Mouse (Mus musculus): ENCODE measurements at regions not wholly inside any gene's neighbourhood (a gene's known extent, or its start where the extent isn't known, plus 50 kb on each side); places are given as distances from the start of the nearest gene placed in this dataset.

GRCm38 (mm10) chr2:128384612-128385011, 206.4 kb upstream of the Spdye4c start:
- no peak for TF ChIP-seq CTCF (IDR thresholded peaks at IDR 0.05; ENCODE audit: low read depth)
- Histone ChIP-seq H3K27me3 (ENCODE audit: insufficient read depth, low read length) (no peaks in the 10 kb centered on the region), H3K4me3 (replicated peaks; ENCODE audit: low read depth, low read length) (no peak overlapping the region), H3K4me2 (ENCODE audit: low read length) (no peak overlapping the region), H3K36me3 (ENCODE audit: insufficient read depth, low read length) (no peaks in the 10 kb centered on the region), H3K9me3 (replicated peaks; ENCODE audit: low read length) (no peaks in the 10 kb centered on the region), H3K4me1 (replicated peaks; ENCODE audit: insufficient read depth, low read length) (peaks cover 6% of the 10 kb centered on the region; the same call in 1 of the 2 replicates), H3K9ac (ENCODE audit: low read depth, low read length) (no peak overlapping the region), H3K27ac (no peak overlapping the region)
- WGBS, result 68% methylated on average over 10 of the region's 10 CpGs
- DNase-seq (ENCODE audit: low spot score) (no peak), ATAC-seq (replicated peaks; ENCODE audit: low FRiP score, low read depth) (no peak)

GRCm38 (mm10) chr2:128386846-128387621, 204.0 kb upstream of the Spdye4c start:
- Histone ChIP-seq H3K27ac (no peak overlapping the region), H3K36me3 (ENCODE audit: insufficient read depth, low read length) (no peaks in the 10 kb centered on the region), H3K27me3 (ENCODE audit: insufficient read depth, low read length) (no peaks in the 10 kb centered on the region), H3K9me3 (replicated peaks; ENCODE audit: low read length) (no peaks in the 10 kb centered on the region), H3K9ac (ENCODE audit: low read depth, low read length) (no peak overlapping the region), H3K4me2 (ENCODE audit: low read length) (no peak overlapping the region), H3K4me1 (replicated peaks; ENCODE audit: insufficient read depth, low read length) (peaks cover 6% of the 10 kb centered on the region; the same call in 1 of the 2 replicates), H3K4me3 (replicated peaks; ENCODE audit: low read depth, low read length) (no peak overlapping the region)
- DNase-seq (ENCODE audit: low spot score), result no peak
- peak; percentile 72 for ATAC-seq (replicated peaks; ENCODE audit: low FRiP score, low read depth)
- WGBS, result 37% methylated on average over 4 of the region's 4 CpGs
- TF ChIP-seq CTCF (IDR thresholded peaks at IDR 0.05; ENCODE audit: low read depth), result no peak

- WGBS, result 80% methylated on average over 8 of the region's 8 CpGs
- no peak for ATAC-seq (replicated peaks; ENCODE audit: low FRiP score, low read depth)
These were observed 203.0 kb upstream of the Spdye4c start for GRCm38 (mm10) chr2:128387851-128388471.

GRCm38 (mm10) chr2:128388883-128389470, 202.0 kb upstream of the Spdye4c start:
- Histone ChIP-seq H3K27ac (no peak overlapping the region), H3K9me3 (replicated peaks; ENCODE audit: low read length) (no peaks in the 10 kb centered on the region), H3K27me3 (ENCODE audit: insufficient read depth, low read length) (no peaks in the 10 kb centered on the region), H3K36me3 (ENCODE audit: insufficient read depth, low read length) (no peaks in the 10 kb centered on the region), H3K4me2 (ENCODE audit: low read length) (no peak overlapping the region), H3K4me1 (replicated peaks; ENCODE audit: insufficient read depth, low read length) (peaks cover 6% of the 10 kb centered on the region; the same call in 1 of the 2 replicates), H3K4me3 (replicated peaks; ENCODE audit: low read depth, low read length) (no peak overlapping the region), H3K9ac (ENCODE audit: low read depth, low read length) (no peak overlapping the region)
- TF ChIP-seq CTCF (IDR thresholded peaks at IDR 0.05; ENCODE audit: low read depth), result no peak
- no peak for DNase-seq (ENCODE audit: low spot score)
- no peak for ATAC-seq (replicated peaks; ENCODE audit: low FRiP score, low read depth)
- WGBS, result 26% methylated on average over 7 of the region's 7 CpGs

More at GRCm38 (mm10) chr2:128387851-128388471, 203.0 kb upstream of the Spdye4c start:
- no peak for DNase-seq (ENCODE audit: low spot score)
- Histone ChIP-seq H3K4me3 (replicated peaks; ENCODE audit: low read depth, low read length) (no peak overlapping the region), H3K4me2 (ENCODE audit: low read length) (no peak overlapping the region), H3K27ac (no peak overlapping the region), H3K4me1 (replicated peaks; ENCODE audit: insufficient read depth, low read length) (peaks cover 6% of the 10 kb centered on the region; the same call in 1 of the 2 replicates), H3K9ac (ENCODE audit: low read depth, low read length) (no peak overlapping the region), H3K27me3 (ENCODE audit: insufficient read depth, low read length) (no peaks in the 10 kb centered on the region), H3K9me3 (replicated peaks; ENCODE audit: low read length) (no peaks in the 10 kb centered on the region), H3K36me3 (ENCODE audit: insufficient read depth, low read length) (no peaks in the 10 kb centered on the region)
- no peak for TF ChIP-seq CTCF (IDR thresholded peaks at IDR 0.05; ENCODE audit: low read depth)

GRCm38 (mm10) chr2:128392344-128392743, 198.7 kb upstream of the Spdye4c start:
- Histone ChIP-seq H3K27me3 (ENCODE audit: insufficient read depth, low read length) (no peaks in the 10 kb centered on the region), H3K4me3 (replicated peaks; ENCODE audit: low read depth, low read length) (no peak overlapping the region), H3K9me3 (replicated peaks; ENCODE audit: low read length) (no peaks in the 10 kb centered on the region), H3K4me1 (replicated peaks; ENCODE audit: insufficient read depth, low read length) (peaks cover 6% of the 10 kb centered on the region), H3K9ac (ENCODE audit: low read depth, low read length) (no peak overlapping the region), H3K27ac (no peak overlapping the region), H3K36me3 (ENCODE audit: insufficient read depth, low read length) (no peaks in the 10 kb centered on the region), H3K4me2 (ENCODE audit: low read length) (no peak overlapping the region)
- DNase-seq (ENCODE audit: low spot score) (no peak), ATAC-seq (replicated peaks; ENCODE audit: low FRiP score, low read depth) (no peak)
- 15% methylated on average over 9 of the region's 9 CpGs for WGBS
- no peak for TF ChIP-seq CTCF (IDR thresholded peaks at IDR 0.05; ENCODE audit: low read depth)

- Histone ChIP-seq H3K4me1 (replicated peaks; ENCODE audit: insufficient read depth, low read length) (peaks cover 6% of the 10 kb centered on the region), H3K27ac (no peak overlapping the region), H3K36me3 (ENCODE audit: insufficient read depth, low read length) (no peaks in the 10 kb centered on the region), H3K27me3 (ENCODE audit: insufficient read depth, low read length) (no peaks in the 10 kb centered on the region), H3K9ac (ENCODE audit: low read depth, low read length) (no peak overlapping the region), H3K9me3 (replicated peaks; ENCODE audit: low read length) (no peaks in the 10 kb centered on the region), H3K4me2 (ENCODE audit: low read length) (no peak overlapping the region), H3K4me3 (replicated peaks; ENCODE audit: low read depth, low read length) (no peak overlapping the region)
- WGBS, result 29% methylated on average over 8 of the region's 8 CpGs
- TF ChIP-seq CTCF (IDR thresholded peaks at IDR 0.05; ENCODE audit: low read depth), result no peak
- DNase-seq (ENCODE audit: low spot score) (no peak), ATAC-seq (replicated peaks; ENCODE audit: low FRiP score, low read depth) (no peak)
These were observed 197.6 kb upstream of the Spdye4c start for GRCm38 (mm10) chr2:128393401-128393800.

Measured in kidney, postnatal 0 days (tissue).